Mouse (Mus musculus) heart, postnatal 0 days (tissue): Measurements from ENCODE around the gene Itgb2.

Experiments used
- CTCF ChIP-seq: IDR thresholded peaks from 2 replicates; pipeline ENCODE4 v1.5.1; 2016; ENCODE audit warnings: antibody characterized with exemption, control low read depth, low read depth
- EP300 ChIP-seq: IDR thresholded peaks from 2 replicates; pipeline ENCODE4 v1.6.1; 2016; ENCODE audit warnings: antibody characterized with exemption, low read depth

DNA sequence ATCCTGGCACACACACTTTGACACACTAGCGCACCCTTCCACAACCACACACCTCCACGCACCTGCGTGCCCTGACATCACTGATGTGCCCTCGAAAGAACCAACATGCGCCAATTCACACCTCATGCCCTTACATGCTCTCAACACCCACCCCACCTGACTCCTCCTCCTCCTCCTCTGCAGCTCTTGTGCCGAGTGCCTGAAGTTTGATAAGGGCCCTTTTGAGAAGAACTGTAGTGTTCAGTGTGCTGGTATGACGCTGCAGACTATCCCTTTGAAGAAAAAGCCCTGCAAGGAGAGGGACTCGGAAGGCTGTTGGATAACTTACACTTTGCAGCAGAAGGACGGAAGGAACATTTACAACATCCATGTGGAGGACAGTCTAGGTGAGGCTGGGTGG lies 30.8 kb downstream of the Itgb2 start:
- no peak for TF ChIP-seq CTCF
- TF ChIP-seq EP300, result no peak
